Comparison of ENCODE assay signal across 35 mouse cellular contexts in genomic region chr11:97880362-97880761, GRCm38 (mm10).
"Had no signal": no experiment of that assay in that cellular context is flagged by ENCODE, and none has a peak within 500 bp of the region (broad histone marks: within the 10 kb centered on the region; RNA-seq: fewer than 3 reads in every experiment).

No protein-coding gene starts in this region.

- H3K9ac ChIP-seq: heart, embryonic 12.5 days; heart, embryonic 13.5 days; heart, embryonic 15.5 days; hindbrain, embryonic 12.5 days; hindbrain, embryonic 13.5 days; hindbrain, embryonic 14.5 days; hindbrain, embryonic 15.5 days; intestine, embryonic 15.5 days; kidney, embryonic 15.5 days had no signal

- H3K9me3 ChIP-seq: heart, embryonic 10.5 days; heart, embryonic 15.5 days; hindbrain, embryonic 10.5 days; hindbrain, embryonic 12.5 days; hindbrain, embryonic 13.5 days; hindbrain, embryonic 15.5 days; intestine, embryonic 15.5 days; kidney, embryonic 15.5 days had no signal

- H3K4me2 ChIP-seq: heart, embryonic 11.5 days; heart, embryonic 12.5 days; heart, embryonic 13.5 days; heart, embryonic 15.5 days; hindbrain, embryonic 12.5 days; hindbrain, embryonic 13.5 days; hindbrain, embryonic 14.5 days; hindbrain, embryonic 15.5 days; intestine, embryonic 15.5 days; kidney, embryonic 15.5 days had no signal

- H3K4me1 ChIP-seq: heart, embryonic 10.5 days; heart, embryonic 12.5 days; heart, embryonic 15.5 days; hindbrain, embryonic 12.5 days; hindbrain, embryonic 13.5 days; hindbrain, embryonic 15.5 days; kidney, embryonic 15.5 days had no signal

- H3K4me3 ChIP-seq: heart, embryonic 10.5 days; heart, embryonic 12.5 days; heart, embryonic 13.5 days; heart, embryonic 15.5 days; hindbrain, embryonic 10.5 days; hindbrain, embryonic 12.5 days; hindbrain, embryonic 13.5 days; hindbrain, embryonic 15.5 days; intestine, embryonic 15.5 days; kidney, embryonic 15.5 days; layer of hippocampus, adult 2 months had no signal

- H3K36me3 ChIP-seq: heart, embryonic 10.5 days; heart, embryonic 12.5 days; heart, embryonic 13.5 days; heart, embryonic 15.5 days; hindbrain, embryonic 10.5 days; hindbrain, embryonic 12.5 days; hindbrain, embryonic 13.5 days; hindbrain, embryonic 15.5 days; intestine, embryonic 15.5 days; kidney, embryonic 15.5 days had no signal

- DNase-seq: heart, postnatal 10 days; heart, postnatal 14 days; heart, postnatal 36 days; heart, postnatal 4 days; kidney, adult 11 months; kidney, adult 18-20 months; kidney, adult 2 months; kidney, adult 8-10 months; kidney, adult 9 months; kidney, postnatal 10 days; kidney, postnatal 14 days; kidney, postnatal 25 days; kidney, postnatal 36 days; kidney, postnatal 4 days; layer of hippocampus, adult 9-11 months; layer of hippocampus, postnatal 36 days had no signal

- H3K27ac ChIP-seq: heart, embryonic 10.5 days; heart, embryonic 13.5 days; heart, embryonic 15.5 days; hindbrain, embryonic 10.5 days; hindbrain, embryonic 12.5 days; hindbrain, embryonic 13.5 days; hindbrain, embryonic 14.5 days; hindbrain, embryonic 15.5 days; hindbrain, postnatal 0 days; intestine, embryonic 15.5 days; kidney, embryonic 15.5 days; kidney, postnatal 0 days; layer of hippocampus, adult 2 months had no signal

- H3K27me3 ChIP-seq: heart, embryonic 12.5 days; heart, embryonic 13.5 days; heart, embryonic 15.5 days; hindbrain, embryonic 12.5 days; hindbrain, embryonic 13.5 days; hindbrain, embryonic 15.5 days; intestine, embryonic 15.5 days; kidney, embryonic 15.5 days had no signal

- ATAC-seq: hindbrain, embryonic 16.5 days; hindbrain, postnatal 0 days; inflammation-experienced regulatory T-cells, adult 6 months; intestine, embryonic 15.5 days; intestine, embryonic 16.5 days; intestine, postnatal 0 days had no signal
